Mouse (Mus musculus): ENCODE data around the gene Tenm2.

- TF ChIP-seq CTCF (IDR thresholded peaks at IDR 0.05) (no peak), EP300 (IDR thresholded peaks at IDR 0.05) (no peak)
Observed at GRCm38 (mm10) chr11:36824666-36825065, 411.1 kb downstream of the Tenm2 start.

Data from lung, postnatal 0 days (tissue).